Mouse (Mus musculus) thymus, adult 2 months (tissue): ENCODE measurements around the gene Diaph3. TPM values are rescaled to one million over a fixed set of nuclear protein-coding genes. Genes with fewer than 3 reads are reported as not detected.

Source experiments
- DNase-seq: peaks from one replicate; pipeline ENCODE4 v3.0.0; 2021
- H3K27ac ChIP-seq: fragments of 200-500 bp; 2 replicates; pipeline ENCODE4 v1.5.1; 2012; ENCODE audit warnings: low read length, control low read depth; ENCODE audit not compliant: control insufficient read depth, insufficient read depth
- H3K27me3 ChIP-seq: fragments of 200-500 bp; 2 replicates; pipeline ENCODE4 v1.6.1; 2012; ENCODE audit warnings: mild to moderate bottlenecking, low read length, moderate library complexity, mixed read lengths; ENCODE audit not compliant: control insufficient read depth, insufficient read depth
- H3K36me3 ChIP-seq: fragments of 200-500 bp; 2 replicates; pipeline ENCODE4 v1.6.1; 2012; ENCODE audit warnings: mild to moderate bottlenecking, low read length, moderate library complexity; ENCODE audit not compliant: control insufficient read depth, insufficient read depth
- H3K4me1 ChIP-seq: fragments of 200-500 bp; replicated peaks from 2 replicates; pipeline ENCODE4 v1.6.1; 2012; ENCODE audit warnings: low read length; ENCODE audit not compliant: control insufficient read depth, insufficient read depth
- H3K4me3 ChIP-seq: fragments of 200-500 bp; 2 replicates; pipeline ENCODE4 v1.5.1; 2012; ENCODE audit warnings: mild to moderate bottlenecking, low read length, control low read depth, moderate library complexity; ENCODE audit not compliant: control insufficient read depth, insufficient read depth
- CTCF ChIP-seq: fragments of 200-500 bp; IDR thresholded peaks from 2 replicates; pipeline ENCODE4 v1.5.1; 2012; ENCODE audit warnings: mild to moderate bottlenecking, control low read depth, low read length, moderate library complexity, borderline replicate concordance; ENCODE audit not compliant: control insufficient read depth, poor library complexity, insufficient read depth; ENCODE audit errors: extremely low read depth
- POLR2A ChIP-seq: fragments of 200-500 bp; IDR thresholded peaks from 2 replicates; pipeline ENCODE4 v1.6.1; 2012; ENCODE audit warnings: mild to moderate bottlenecking, low read length, control low read depth, moderate library complexity; ENCODE audit not compliant: control insufficient read depth, poor library complexity, insufficient read depth; ENCODE audit errors: extremely low read depth
- WGBS: fragments of 180-500 bp; shearing (Covaris S2); methylation state at CpG from one replicate; pipeline ENCODE4 v1.1.7; 2018; 5-methylcytosine and 5-hydroxymethylcytosine counted together
- polyA plus RNA-seq: library from polyadenylated mRNA; depleted of rRNA; stranded (reverse); fragments of >200 nt; gene quantifications from 2 replicates; pipeline ENCODE4 v1.2.3, GENCODE M21; 2012

Gene Diaph3
- polyA plus RNA-seq, 1 experiment, result 2.2 TPM

DNA sequence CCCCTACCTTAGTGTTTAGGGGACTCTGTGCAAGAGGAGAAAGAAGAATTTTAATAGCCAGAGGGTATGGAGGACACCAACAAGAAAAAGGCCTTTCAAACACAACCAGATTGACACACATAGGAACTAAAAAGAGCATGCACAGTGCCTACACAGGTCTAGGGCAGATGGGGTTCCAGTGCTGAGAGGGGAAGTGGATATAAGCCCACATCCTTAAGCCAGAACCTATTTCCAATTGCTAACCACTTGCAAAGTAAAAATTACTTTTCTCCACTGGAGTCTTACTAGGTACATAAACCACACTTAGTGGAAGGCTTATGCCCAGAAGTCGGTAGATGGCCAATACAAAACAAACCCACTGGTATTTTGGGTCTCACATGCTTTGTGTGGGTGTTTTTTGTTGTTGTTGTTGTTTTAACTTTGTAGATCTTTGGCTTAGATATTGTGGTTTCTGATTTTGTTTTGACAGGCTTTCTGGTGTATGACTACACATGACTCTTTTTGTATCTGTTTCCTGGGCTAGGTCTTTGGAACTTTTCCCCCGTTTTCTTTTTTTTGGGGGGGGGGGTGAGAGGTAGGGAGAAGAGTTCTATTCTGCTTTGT lies 426.8 kb downstream of the Diaph3 start:
- TF ChIP-seq POLR2A, result no peak
- TF ChIP-seq CTCF, result no peak

DNA sequence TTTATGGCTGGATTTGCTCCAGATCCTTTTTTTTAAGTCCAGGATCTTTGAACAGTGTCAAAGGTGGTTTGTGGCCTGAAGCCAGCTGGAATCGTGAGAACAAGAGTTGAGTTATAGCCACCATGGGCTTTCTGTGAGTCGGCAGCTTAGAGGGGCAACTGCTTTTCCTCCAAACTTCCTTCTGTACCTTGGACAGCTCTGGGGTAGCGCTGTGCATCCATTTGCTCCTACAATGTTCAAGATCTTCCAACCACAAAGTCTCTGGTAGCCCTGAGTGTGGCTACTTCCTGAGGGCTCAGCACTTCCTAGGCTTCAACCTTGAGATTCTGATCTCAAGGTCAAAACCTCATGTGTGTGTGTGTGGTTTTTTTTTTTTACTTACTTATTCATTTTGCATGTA lies 437.0 kb downstream of the Diaph3 start:
- WGBS, result 67% methylated on average over 3 of the region's 3 CpGs
- H3K36me3 ChIP-seq, result no peaks in the 10 kb centered on the region
- H3K4me1 ChIP-seq, result no peaks in the 10 kb centered on the region
- no peak overlapping the region for H3K4me3 ChIP-seq
- no peak for TF ChIP-seq POLR2A
- TF ChIP-seq CTCF, result no peak
- no peak overlapping the region for H3K27ac ChIP-seq
- no peak for DNase-seq
- no peaks in the 10 kb centered on the region for H3K27me3 ChIP-seq

More for the DNA sequence above, 426.8 kb downstream of the Diaph3 start:
- Histone ChIP-seq H3K36me3 (no peaks in the 10 kb centered on the region), H3K4me1 (no peaks in the 10 kb centered on the region), H3K27ac (no peak overlapping the region), H3K4me3 (no peak overlapping the region), H3K27me3 (no peaks in the 10 kb centered on the region)
- no peak for DNase-seq
- WGBS, result 49% methylated on average over 2 of the region's 2 CpGs

DNA sequence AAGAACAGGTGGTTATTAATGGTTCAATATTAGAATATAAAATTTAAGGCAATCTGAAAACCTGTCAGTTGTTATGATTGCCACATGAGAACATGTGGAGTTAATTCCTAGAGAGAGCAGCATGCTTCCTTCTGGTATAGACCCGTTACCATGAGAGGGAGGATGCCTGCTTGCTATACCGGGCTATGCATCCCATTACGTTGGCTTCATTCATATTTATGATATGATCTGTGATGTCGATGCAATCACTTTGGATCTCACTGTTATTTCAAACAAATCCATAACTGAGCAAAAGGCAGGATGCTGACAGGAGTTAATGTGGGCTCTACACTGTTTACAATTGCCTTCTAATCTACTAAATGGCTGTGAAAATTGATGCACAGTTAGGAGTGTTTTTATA lies 439.9 kb downstream of the Diaph3 start:
- no peak for DNase-seq
- no peaks in the 10 kb centered on the region for H3K4me1 ChIP-seq
- H3K27me3 ChIP-seq, result no peaks in the 10 kb centered on the region
- H3K4me3 ChIP-seq, result no peak overlapping the region
- TF ChIP-seq POLR2A (no peak), CTCF (no peak)
- H3K36me3 ChIP-seq, result no peaks in the 10 kb centered on the region
- no peak overlapping the region for H3K27ac ChIP-seq
- WGBS, result 97% methylated on average over 4 of the region's 4 CpGs

DNA sequence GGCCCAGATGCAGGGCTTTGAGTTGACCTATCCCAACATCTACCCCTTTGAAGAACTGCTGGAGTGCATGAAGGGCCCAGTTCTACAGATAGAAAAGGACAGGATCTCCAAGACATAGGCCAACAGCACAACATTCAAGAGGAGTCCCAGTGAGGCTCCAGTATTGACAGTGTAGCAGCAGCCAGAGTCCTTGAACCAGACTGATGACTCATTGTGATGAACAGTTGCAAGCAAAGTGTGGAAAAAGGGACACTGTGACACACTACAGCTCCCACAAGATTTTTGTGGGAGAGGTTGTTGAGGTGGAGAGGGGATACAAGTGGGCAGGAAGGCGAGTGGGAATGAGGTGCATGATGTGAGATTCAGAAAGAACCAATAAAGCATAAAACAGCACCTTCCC lies 443.1 kb downstream of the Diaph3 start:
- no peaks in the 10 kb centered on the region for H3K27me3 ChIP-seq
- H3K27ac ChIP-seq, result no peak overlapping the region
- 93% methylated on average over 1 of the region's 1 CpGs for WGBS
- H3K36me3 ChIP-seq, result no peaks in the 10 kb centered on the region
- DNase-seq, result no peak
- no peaks in the 10 kb centered on the region for H3K4me1 ChIP-seq
- TF ChIP-seq POLR2A (no peak), CTCF (no peak)
- no peak overlapping the region for H3K4me3 ChIP-seq

DNA sequence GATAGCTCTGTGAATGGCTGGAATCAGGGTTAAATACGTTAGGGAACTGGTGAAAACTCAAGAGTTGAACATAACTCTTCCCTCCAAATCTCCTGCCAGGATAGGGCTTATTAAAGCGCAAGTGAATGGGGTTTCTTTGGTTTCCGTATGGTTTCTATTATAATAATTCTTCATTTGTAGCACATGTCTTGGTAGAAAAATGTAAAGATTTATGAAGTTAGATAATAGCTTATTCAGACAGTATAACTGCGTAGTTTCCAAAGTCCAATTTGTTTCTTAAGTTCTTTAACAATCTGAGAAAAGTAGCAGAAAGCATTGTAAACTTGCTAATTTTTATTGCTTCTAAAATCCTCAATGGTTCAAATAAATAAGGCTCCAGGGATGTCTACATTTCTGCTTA lies 448.3 kb downstream of the Diaph3 start:
- no peaks in the 10 kb centered on the region for H3K4me1 ChIP-seq
- H3K36me3 ChIP-seq, result no peaks in the 10 kb centered on the region
- TF ChIP-seq CTCF (no peak), POLR2A (no peak)
- 96% methylated on average over 4 of the region's 4 CpGs for WGBS
- DNase-seq, result no peak
- H3K27me3 ChIP-seq, result no peaks in the 10 kb centered on the region
- no peak overlapping the region for H3K27ac ChIP-seq
- H3K4me3 ChIP-seq, result no peak overlapping the region

DNA sequence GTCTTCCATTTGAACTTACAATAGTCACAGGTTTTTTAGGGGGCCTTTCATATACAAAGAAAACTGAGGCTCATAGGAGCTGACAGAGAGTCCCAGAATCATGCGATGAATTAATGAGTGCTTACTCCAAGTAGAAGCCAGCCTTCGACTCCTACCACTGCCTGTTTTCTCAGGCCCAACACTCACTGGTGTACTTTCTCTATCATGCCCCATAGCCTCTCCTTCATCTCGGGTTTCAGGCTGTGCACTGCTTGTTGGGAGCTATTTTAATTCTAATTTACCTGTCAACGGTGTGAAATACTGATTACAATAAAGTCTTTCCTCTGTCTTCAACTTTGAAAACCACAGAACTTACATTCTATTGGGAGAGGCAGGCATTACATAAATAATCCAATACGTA lies 449.7 kb downstream of the Diaph3 start:
- H3K36me3 ChIP-seq, result no peaks in the 10 kb centered on the region
- WGBS, result 89% methylated on average over 5 of the region's 5 CpGs
- no peaks in the 10 kb centered on the region for H3K4me1 ChIP-seq
- no peak for DNase-seq
- no peaks in the 10 kb centered on the region for H3K27me3 ChIP-seq
- H3K27ac ChIP-seq, result no peak overlapping the region
- no peak overlapping the region for H3K4me3 ChIP-seq
- TF ChIP-seq CTCF, result no peak
- TF ChIP-seq POLR2A, result no peak
